Mouse (Mus musculus): ENCODE data around the gene Ankle1. TPM values are rescaled to one million over a fixed set of nuclear protein-coding genes. Genes with fewer than 3 reads are reported as not detected.

The Ankle1 gene
- polyA plus RNA-seq, 1 experiment: 0.96 TPM

DNA sequence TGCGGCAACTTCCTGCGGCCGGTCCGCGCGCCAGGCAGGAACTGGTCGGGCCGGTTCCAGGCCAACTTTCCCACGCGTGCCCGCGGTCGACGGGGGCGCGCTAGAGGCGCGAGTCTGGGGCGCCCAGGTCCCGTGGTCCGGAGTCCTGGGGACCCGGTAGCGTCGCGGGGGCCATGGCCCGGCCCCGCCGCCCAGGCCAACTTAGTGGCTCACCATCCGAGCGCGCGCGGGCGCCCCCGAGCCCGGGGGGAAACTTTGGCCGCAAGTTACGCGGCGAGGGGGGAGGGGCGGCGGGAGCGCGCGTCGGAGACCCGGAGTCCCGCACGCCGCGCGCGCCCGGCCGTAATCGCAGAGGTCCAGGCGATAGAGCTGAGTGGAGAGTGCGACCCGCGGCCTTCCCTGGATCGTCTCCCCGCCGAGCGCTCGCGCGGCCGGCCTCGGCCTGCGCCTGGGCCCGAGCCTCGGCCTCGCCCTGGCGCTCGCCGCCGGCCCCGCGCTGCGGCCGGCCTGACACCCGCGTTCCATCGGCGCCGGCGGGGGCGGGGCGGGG is 24.3 kb upstream of the Ankle1 start, which contains the start of gene Nr2f6:
TSS of gene Nr2f6 (minus strand) at position 540 of the 550 bp plus-strand sequence.
- peak within 1 kb of the TSS; percentile 76 for H3K4me3 ChIP-seq (ENCODE audit: insufficient read depth, low read length)
- H3K27ac ChIP-seq (ENCODE audit: insufficient read depth, low read length): peak within 1 kb of the TSS; percentile 92
- TF ChIP-seq CTCF (IDR thresholded peaks at IDR 0.05; ENCODE audit: extremely low read depth, insufficient read depth, low read length): no peak
- no peaks in the 10 kb centered on the region for H3K4me1 ChIP-seq (ENCODE audit: control insufficient read depth, insufficient read depth, low read length)

DNA sequence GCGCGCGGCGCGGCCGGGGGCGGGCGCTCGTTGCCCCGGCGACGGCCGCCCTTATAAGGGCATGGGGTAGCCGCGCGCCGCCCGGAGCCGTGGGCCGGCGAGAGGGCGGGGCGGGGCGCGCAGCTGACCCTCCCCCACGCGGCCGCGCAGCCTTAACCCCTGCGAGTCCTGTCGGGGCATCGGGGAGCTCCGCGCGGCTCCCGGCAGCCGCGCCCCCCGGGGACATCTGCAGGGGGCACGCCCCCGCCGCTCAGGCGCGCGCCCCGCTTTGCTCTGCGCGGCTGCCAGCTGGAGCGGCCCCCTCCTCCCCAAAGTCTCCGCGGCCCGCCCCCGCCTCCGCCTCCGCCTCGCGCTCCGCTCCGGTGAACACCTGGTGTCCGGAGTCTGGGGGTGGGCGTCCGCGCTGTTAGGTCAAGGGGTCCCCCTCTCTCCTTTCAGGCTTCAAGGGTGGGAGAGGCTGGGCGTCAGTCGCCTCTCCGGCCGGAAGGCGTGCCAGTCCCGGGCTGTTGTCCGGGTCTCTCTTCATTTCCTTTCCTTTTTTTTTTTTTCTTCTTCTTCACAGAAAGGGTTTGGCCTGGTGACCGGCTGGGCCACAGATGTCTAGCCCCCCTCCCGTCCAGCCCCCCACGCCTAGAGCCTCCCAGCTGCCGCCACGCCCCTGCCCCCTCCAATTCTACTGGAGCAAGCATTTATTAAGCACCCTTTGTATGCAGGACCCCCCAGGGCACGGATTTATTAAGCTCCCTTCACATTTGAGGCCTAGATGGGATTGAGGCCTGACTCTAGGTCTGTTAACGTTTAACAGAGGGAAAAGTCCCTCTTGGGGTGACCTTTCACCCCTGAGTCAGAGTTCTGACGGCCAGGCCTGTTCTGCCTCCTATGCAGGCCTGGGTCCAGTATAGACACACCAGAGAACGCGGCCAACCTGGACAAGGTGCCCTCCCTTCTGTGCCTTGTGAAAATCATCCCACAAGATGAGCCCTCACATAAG is 23.5 kb upstream of the Ankle1 start:
- Histone ChIP-seq H3K4me1 (ENCODE audit: control insufficient read depth, insufficient read depth, low read length) (no peaks in the 10 kb centered on the region), H3K4me3 (ENCODE audit: insufficient read depth, low read length) (peak overlapping the region; percentile 76), H3K27ac (ENCODE audit: insufficient read depth, low read length) (0 out of 2 replicates have a peak overlapping the region, but pooled peaks have one; percentile 45)
- no peak for TF ChIP-seq POLR2A (IDR thresholded peaks at IDR 0.05; ENCODE audit: extremely low read depth, insufficient read depth, low read length)
- TF ChIP-seq CTCF (IDR thresholded peaks at IDR 0.05; ENCODE audit: extremely low read depth, insufficient read depth, low read length): no peak

DNA sequence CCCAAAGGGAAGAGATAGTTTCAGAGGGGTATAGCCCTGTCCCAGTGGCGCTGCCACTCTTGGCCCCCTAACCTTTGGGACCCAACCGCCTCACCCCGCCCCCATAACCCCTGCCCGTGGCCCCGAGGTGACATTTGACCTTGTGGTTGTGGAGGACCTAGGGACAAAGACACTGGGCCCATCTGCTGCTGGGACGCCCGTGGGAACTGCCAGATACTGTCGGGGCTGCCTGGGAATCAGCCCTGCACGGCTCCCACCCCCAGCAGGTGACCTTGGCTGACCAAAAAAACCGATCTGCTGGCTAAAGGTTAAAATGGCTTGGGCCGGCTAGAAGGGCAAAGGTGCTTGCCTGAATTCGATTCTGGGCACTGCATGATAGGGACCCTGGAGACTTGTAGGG is 22.4 kb upstream of the Ankle1 start:
- Histone ChIP-seq H3K4me1 (ENCODE audit: control insufficient read depth, insufficient read depth, low read length) (no peaks in the 10 kb centered on the region), H3K27ac (ENCODE audit: insufficient read depth, low read length) (no peak overlapping the region), H3K4me3 (ENCODE audit: insufficient read depth, low read length) (no peak overlapping the region)
- TF ChIP-seq POLR2A (IDR thresholded peaks at IDR 0.05; ENCODE audit: extremely low read depth, insufficient read depth, low read length) (no peak), CTCF (IDR thresholded peaks at IDR 0.05; ENCODE audit: extremely low read depth, insufficient read depth, low read length) (no peak)

DNA sequence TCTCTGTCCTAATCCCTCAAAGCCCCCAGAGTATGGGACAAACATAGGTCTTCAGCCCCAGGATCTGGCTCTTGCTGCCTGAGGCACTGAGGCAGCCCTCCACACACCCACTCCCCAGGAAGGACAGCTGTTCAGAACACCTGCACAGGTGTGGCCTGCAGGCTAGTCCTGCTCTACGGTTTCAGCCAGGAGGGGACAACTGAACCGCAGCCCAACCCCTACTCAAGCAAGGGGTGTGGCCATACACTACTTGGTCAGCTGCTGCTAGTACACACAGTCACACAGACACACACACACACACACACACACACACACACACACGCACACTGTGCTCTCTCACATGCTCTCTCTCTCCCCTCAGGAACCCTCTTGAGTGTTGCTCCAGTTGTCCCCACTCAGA is 21.9 kb upstream of the Ankle1 start:
- H3K4me1 ChIP-seq (ENCODE audit: control insufficient read depth, insufficient read depth, low read length): no peaks in the 10 kb centered on the region
- TF ChIP-seq CTCF (IDR thresholded peaks at IDR 0.05; ENCODE audit: extremely low read depth, insufficient read depth, low read length) (no peak), POLR2A (IDR thresholded peaks at IDR 0.05; ENCODE audit: extremely low read depth, insufficient read depth, low read length) (no peak)
- no peak overlapping the region for H3K27ac ChIP-seq (ENCODE audit: insufficient read depth, low read length)
- H3K4me3 ChIP-seq (ENCODE audit: insufficient read depth, low read length): no peak overlapping the region

DNA sequence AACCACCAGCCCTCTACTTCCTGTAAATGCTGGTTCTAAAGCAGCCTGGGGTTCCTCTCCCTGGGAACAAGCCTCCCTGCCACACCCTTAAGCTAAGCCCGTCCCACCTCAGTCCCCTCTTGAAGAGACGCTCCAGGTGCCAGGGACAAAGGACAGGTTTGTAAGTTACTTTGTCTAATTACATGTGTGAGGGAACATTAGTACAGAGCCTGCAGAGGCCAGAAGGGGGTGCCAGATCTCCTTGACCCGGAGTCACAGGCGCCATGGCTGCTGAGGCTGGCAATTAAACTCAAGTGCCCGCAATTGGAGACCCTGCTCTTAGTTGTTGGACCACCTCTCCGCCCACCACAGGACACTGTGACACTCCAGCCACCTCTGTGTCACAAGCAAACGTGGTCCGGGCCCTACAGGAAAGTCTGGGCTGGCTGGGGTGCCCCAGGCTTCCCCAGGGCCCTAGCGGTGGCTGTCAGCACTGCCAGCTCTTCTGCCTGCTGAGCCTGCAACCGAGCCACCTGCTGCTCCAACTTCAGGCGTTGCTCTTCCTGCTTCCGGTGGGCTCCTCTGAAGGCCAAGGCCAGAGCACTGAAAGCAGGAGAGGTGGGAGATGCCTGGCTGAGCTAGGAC is 20.5 kb upstream of the Ankle1 start:
- H3K27ac ChIP-seq (ENCODE audit: insufficient read depth, low read length): no peak overlapping the region
- H3K4me1 ChIP-seq (ENCODE audit: control insufficient read depth, insufficient read depth, low read length): no peaks in the 10 kb centered on the region
- TF ChIP-seq CTCF (IDR thresholded peaks at IDR 0.05; ENCODE audit: extremely low read depth, insufficient read depth, low read length) (no peak), POLR2A (IDR thresholded peaks at IDR 0.05; ENCODE audit: extremely low read depth, insufficient read depth, low read length) (no peak)
- no peak overlapping the region for H3K4me3 ChIP-seq (ENCODE audit: insufficient read depth, low read length)

DNA sequence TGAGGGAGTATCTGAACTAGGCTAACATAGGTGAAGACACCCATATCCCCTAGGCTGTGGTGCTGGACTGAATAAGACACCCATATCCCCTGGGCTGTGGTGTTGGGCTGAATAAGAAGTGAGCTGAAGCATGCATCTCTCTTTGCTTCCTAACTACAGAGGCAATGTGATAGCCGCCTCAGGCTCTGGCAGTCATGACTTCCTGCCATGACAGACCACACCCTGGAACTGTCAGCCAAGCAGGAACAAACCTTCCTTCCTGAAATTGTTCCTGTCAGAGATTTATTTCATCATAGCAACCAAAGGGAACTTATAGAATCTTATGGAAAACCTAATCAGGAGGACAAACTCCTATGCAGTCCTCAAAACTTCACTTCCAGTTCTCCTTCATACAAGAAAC is 17.5 kb upstream of the Ankle1 start:
- Histone ChIP-seq H3K4me1 (ENCODE audit: control insufficient read depth, insufficient read depth, low read length) (no peaks in the 10 kb centered on the region), H3K4me3 (ENCODE audit: insufficient read depth, low read length) (no peak overlapping the region), H3K27ac (ENCODE audit: insufficient read depth, low read length) (no peak overlapping the region)
- TF ChIP-seq POLR2A (IDR thresholded peaks at IDR 0.05; ENCODE audit: extremely low read depth, insufficient read depth, low read length): no peak
- TF ChIP-seq CTCF (IDR thresholded peaks at IDR 0.05; ENCODE audit: extremely low read depth, insufficient read depth, low read length): no peak

DNA sequence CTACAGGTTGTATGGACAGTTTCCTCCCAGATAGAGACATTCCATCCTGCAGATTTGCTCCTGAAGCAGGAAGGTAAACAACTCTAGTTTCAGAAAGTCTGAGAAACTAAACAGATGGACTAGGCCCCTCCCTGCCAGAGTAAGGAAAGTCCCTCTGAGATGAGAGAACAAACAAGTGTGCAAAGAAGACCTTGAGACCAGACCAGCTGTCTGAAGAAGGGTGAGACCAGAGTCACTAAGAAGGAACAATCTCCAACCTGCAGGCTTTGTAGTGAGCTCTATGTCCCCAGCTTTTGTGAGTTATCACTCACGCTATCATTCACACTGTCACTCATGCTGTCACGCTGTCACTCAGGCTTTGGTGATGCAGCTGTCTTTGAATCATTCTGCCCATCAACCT is 14.1 kb upstream of the Ankle1 start:
- Histone ChIP-seq H3K27ac (ENCODE audit: insufficient read depth, low read length) (no peak overlapping the region), H3K4me3 (ENCODE audit: insufficient read depth, low read length) (no peak overlapping the region), H3K4me1 (ENCODE audit: control insufficient read depth, insufficient read depth, low read length) (no peaks in the 10 kb centered on the region)
- TF ChIP-seq CTCF (IDR thresholded peaks at IDR 0.05; ENCODE audit: extremely low read depth, insufficient read depth, low read length) (no peak), POLR2A (IDR thresholded peaks at IDR 0.05; ENCODE audit: extremely low read depth, insufficient read depth, low read length) (no peak)

DNA sequence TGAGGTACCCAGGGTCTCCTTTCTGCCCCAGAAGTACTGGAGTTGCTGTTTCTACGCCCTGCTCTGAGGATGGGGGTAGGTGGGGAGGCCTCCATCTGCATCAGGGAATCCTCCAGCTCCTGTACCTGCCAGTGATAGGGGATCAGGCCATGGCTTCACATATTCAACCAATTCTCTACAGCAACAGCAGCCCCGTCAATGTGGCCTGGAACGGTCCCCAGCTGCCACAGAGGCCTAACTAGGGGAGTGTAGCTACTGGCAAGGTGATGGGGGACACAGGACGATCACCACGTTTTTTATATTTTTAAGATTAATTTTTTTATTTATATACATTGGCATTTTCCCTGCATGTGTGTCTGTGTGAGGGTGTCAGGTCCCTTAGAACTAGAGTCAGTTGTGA is 13.4 kb upstream of the Ankle1 start:
- H3K4me1 ChIP-seq (ENCODE audit: control insufficient read depth, insufficient read depth, low read length): no peaks in the 10 kb centered on the region
- TF ChIP-seq CTCF (IDR thresholded peaks at IDR 0.05; ENCODE audit: extremely low read depth, insufficient read depth, low read length): no peak
- TF ChIP-seq POLR2A (IDR thresholded peaks at IDR 0.05; ENCODE audit: extremely low read depth, insufficient read depth, low read length): no peak
- H3K4me3 ChIP-seq (ENCODE audit: insufficient read depth, low read length): no peak overlapping the region
- no peak overlapping the region for H3K27ac ChIP-seq (ENCODE audit: insufficient read depth, low read length)

DNA sequence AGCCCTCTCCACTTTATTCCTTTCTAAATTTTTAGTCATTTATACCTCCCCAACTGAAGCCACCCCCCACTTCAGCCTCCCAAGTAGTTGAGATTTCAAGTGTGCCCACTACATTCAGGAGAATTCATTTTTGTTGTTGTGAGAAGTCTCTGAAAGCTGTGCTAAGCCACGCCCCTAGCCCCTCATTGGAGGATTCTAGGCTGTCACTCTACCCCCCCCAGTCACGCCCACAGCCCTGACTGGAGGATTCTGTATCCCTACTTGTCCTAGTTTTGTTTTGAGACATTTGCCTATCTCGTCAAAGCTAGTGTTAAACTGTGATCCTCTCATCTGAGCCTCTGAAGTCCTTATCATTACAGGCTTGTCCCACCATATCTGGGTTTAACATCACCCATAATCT is 12.9 kb upstream of the Ankle1 start:
- TF ChIP-seq CTCF (IDR thresholded peaks at IDR 0.05; ENCODE audit: extremely low read depth, insufficient read depth, low read length) (no peak), POLR2A (IDR thresholded peaks at IDR 0.05; ENCODE audit: extremely low read depth, insufficient read depth, low read length) (no peak)
- Histone ChIP-seq H3K4me1 (ENCODE audit: control insufficient read depth, insufficient read depth, low read length) (no peaks in the 10 kb centered on the region), H3K27ac (ENCODE audit: insufficient read depth, low read length) (no peak overlapping the region), H3K4me3 (ENCODE audit: insufficient read depth, low read length) (no peak overlapping the region)
